Mouse (Mus musculus): ENCODE measurements at regions not wholly inside any gene's neighbourhood (a gene's known extent, or its start where the extent isn't known, plus 50 kb on each side); places are given as distances from the start of the nearest gene placed in this dataset.
"Not testable (repeated sequence)": the region's sequence is repeated elsewhere in the genome, so short reads cannot be mapped to it uniquely, and the experiment has no call there.

DNA sequence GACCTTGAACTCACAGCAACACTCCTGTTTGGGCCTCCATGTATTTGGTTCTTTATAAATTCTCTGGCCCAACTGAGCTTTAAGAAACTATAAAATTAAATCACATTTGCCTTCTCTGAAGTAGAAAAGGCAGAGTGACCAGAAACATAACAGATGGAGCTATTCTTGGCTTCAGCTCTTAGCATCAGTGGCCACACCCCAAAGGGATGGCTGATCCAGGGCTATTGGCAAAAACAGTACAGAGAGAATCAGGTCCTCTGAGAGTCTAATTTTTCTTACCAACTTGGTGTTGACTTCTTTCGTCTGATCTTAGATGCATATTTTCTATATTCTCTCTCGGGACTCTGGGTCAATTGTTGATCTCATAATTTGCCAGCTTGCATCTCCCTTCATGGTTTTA is 103.2 kb upstream of the Arhgap20 start:
- DNase-seq (ENCODE audit: low read depth): no peak

DNA sequence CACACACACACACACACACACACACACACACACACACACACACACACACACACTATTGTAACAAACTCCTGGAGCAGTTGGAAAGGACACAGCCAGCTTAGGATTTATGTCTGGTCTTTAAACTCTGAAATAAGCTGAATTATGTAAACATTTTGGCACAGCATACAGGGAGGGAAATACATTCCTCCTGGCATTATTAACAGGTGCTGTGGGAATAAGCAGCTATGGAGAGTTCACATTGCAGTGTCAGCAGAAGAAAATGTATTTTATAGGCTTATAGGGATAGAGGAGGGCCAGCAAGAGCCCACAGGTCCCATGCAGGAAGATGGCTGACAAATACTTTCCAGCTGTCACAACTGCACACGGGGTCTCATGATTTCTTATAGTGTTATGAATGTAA is 100.8 kb upstream of the Arhgap20 start:
- DNase-seq (ENCODE audit: low read depth): peak; percentile 58

DNA sequence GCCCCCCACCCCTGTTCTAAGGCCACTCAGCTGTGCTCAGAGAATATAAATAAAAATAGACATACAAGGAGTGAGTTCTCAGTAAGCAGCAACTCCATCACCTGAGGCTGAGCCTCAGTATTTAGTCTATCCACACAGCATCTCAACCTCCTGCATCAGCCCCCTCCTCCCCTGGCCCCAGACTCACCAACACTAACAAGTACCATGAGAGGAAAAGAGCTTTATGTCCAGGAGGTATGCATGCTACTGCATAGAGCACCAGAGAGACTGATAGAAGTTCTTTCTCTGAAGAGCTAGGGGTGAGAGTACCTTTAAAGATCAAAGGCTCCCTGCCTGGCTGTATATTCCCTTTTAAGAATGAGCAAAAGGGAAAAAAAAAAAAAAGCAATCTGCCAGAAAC is 100.3 kb upstream of the Arhgap20 start:
- DNase-seq (ENCODE audit: low read depth): no peak

DNA sequence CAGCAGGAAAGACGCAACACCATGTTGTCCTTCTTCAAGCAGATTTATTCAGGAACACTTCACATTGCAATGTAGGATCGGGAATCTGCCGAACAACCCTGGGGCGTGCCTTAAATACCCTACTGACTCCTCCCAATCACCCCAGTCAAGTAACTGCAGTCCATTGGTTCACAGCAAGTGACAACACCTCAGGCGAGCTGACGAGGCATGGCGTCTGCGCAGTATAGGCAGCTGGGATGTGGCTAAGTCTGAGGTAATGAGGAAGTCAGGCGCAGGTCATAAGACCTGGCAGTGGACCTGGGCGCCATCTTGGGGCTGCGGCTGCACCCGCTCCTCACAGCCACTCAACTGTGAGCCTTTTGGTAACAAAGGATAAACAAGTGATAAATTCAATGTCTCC is 96.2 kb upstream of the Arhgap20 start:
- DNase-seq (ENCODE audit: low read depth): not testable (repeated sequence)

DNA sequence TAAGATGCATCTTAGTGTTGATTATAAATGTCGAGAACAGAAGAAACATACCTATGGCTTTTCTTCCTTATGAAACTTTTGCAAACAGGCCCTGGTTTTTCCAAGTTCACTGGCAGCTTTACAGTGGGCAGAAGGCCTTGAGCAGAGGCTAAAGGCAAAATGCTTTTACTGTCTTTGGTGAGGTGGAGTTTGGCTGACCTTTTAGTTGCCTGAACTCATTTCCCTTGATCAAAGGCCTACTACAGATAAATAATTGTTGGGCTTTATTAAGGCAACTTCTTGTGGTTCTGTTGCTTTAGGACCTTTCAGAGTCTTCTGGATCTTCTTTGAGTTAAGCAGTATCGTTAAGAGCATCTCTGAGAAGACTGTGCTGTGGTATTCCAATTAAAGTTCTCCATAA is 94.6 kb upstream of the Arhgap20 start:
- no peak for DNase-seq (ENCODE audit: low read depth)

DNA sequence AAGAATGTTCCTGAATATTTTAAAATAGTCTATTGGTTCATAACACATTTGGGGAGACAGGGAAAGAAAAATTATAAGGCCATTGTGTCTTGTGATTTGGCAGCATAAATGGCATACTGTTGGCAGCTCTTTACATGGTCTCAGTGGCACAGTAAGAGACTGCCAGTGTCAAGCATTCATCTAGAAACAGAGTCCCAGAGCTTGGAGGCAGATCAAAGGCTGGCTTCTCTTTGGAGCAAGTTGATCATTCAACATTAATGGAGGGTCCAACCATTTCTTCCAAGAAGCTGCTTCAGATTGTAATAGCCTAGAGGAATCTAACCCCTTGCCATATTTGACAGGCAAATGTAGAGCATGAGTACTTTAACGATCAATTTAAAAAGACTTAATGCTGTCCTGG is 78.6 kb upstream of the Arhgap20 start:
- DNase-seq (ENCODE audit: low read depth): no peak

DNA sequence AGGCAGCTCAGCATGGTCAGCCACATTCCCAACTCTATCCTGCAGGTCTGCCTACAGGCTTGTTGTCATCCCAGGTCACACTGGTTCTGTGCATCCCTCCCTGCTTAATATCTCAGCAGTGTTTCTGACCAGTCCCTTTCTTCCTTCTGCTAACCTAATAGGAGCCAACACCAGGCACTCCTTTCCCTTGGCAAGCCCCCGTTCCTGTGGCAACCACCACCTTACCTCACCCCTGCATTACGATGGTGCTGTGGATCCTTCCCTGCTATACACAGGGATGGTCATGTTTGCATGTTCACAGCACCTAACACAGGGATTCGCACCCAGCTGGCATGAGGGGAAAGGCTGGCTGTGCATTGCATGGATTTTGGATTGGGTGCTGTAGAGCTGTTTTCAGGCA is 50.8 kb upstream of the Arhgap20 start:
- DNase-seq (ENCODE audit: low read depth): no peak
